Mouse (Mus musculus) kidney, adult 2 months (tissue): ENCODE results near the gene Mospd3.

ENCODE experiments used
- CTCF ChIP-seq: fragments of 200-500 bp; conservative IDR thresholded peaks from 2 replicates; pipeline ENCODE4 v1.5.1; 2011; ENCODE audit warnings: low read depth, mild to moderate bottlenecking, control low read depth, low read length, moderate library complexity, mixed read lengths; ENCODE audit not compliant: insufficient read depth, insufficient read length
- POLR2A ChIP-seq: fragments of 200-500 bp; IDR thresholded peaks from one replicate; pipeline ENCODE4 v1.6.1; 2011; ENCODE audit warnings: low read depth, low read length, control low read depth

DNA sequence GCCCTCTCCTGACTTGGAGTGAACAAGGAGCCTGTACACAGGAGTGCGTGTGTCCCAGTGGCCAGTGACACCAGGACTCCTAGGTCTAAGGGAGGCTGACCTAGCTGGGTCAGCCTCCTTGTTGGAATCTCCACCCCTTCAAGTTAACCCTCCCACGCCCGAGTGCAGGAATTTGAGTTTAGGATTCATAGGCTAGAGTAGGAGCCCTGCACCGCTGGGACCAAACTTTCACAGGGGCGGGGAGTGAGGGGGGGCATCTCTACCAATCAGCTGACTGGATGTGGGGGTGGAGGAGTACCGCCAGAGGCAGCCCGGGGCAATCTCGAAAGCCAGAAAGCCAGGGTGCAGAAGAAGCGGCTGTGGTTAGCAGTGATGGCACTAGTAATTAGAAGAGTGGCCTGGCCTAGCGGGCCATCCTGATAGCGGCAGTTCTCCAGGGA is 44.8 kb upstream of the Mospd3 start, which contains the start of gene Irs3:
- TF ChIP-seq CTCF: no peak
- no peak for TF ChIP-seq POLR2A
